Mouse (Mus musculus): ENCODE measurements around the gene Iffo1.

Iffo1 gene

DNA sequence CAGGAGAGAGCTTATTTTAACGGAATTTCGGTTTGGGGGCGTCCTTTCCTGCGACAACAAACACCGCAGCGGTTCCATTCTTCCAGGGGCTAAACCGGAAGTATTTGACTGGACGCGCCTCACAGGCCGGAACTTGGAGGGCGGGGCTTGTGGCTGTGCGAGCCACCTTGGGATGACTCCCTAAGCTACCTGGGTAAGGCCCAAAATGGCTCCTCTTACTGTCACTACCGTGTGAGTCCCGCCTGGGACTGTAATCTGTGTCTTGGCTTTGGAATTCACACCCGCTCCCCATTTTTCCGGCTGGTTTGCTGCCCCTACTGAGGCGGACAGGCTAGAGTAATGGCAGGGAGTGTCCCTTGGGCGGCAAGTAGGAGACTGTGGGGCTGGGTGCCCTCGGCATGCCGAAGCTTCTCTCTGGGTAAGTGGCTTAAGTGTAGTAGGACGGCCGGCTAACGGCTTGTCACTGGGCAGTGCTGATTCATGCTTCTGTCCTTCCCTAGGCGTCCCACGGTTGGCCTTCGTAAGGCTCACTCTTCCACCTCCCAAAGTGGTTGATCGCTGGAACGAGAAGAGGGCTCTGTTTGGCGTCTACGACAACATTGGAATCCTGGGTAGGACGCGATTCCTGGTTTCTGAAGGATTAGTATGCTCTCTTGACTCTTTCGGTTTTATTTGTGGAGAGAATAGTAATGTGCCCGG lies 47.1 kb downstream of the Iffo1 start:
- DNase-seq (ENCODE audit: extremely low read depth, low read depth), result peak; percentile 86

DNA sequence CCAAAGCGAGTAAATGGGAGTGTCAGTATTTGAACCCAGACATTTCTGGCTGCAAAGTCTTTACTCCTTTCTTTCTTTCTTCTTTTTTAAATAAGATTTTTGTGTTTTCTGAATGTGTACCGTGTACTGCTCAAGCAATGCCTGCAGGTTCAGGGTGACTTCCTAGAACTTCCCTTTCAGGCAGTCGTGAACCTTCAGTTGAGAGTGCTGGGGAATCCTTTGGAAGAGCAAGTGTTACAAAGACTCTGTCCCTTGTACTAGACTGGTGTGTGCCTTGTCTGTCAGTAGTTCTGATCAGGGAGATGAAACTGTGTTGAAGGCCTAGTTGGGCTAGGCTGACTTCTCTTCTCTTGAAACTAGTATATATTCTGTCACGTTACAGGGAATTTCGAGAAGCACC lies 47.8 kb downstream of the Iffo1 start:
- peak; percentile 38 for DNase-seq (ENCODE audit: extremely low read depth, low read depth)

DNA sequence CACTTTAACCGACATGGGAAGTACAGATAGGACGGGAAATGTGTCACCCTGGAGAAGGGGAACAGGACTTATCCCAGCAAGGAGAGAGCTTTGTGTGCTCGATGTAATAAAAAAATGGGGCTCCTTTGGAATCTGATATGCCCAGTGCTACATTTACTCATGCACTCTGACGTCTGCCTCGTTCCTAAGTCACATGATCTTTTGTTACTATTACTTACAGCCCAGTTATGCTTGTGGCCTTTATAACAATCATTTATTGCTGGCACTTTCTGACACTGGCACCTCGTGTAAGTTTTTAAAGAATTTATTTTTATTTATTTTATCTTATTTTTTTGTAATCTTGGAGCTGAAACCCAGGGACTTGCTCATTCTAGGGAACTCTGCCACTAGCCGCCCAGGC lies 48.3 kb downstream of the Iffo1 start:
- peak; percentile 53 for DNase-seq (ENCODE audit: extremely low read depth, low read depth)

GRCm38 (mm10) chr6:125195541-125196075 lies 50.6 kb downstream of the Iffo1 start:
- DNase-seq (ENCODE audit: extremely low read depth, low read depth), result no peak

DNA sequence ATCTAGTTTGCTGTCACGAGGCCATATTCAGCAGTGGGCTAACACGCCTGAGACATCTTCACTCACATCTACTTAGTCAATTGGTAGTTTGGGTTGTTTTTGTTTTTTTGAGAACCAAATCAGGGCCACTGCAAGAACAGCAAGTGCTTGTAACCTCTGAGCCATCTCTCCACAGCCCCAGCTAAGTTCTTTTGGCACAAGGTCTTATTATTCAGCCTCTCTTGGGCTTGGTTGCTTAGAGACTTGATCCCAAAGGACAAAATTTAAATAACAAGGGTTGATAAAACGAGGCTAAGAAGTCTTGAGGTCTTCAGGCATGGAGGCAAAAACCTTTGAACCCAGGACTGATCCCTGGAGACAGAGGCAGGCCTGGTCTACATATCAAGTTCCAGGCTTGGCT lies 51.3 kb downstream of the Iffo1 start:
- DNase-seq (ENCODE audit: extremely low read depth, low read depth), result no peak

- DNase-seq (ENCODE audit: extremely low read depth, low read depth), result no peak
These were observed 52.1 kb downstream of the Iffo1 start for GRCm38 (mm10) chr6:125197166-125197565.

DNA sequence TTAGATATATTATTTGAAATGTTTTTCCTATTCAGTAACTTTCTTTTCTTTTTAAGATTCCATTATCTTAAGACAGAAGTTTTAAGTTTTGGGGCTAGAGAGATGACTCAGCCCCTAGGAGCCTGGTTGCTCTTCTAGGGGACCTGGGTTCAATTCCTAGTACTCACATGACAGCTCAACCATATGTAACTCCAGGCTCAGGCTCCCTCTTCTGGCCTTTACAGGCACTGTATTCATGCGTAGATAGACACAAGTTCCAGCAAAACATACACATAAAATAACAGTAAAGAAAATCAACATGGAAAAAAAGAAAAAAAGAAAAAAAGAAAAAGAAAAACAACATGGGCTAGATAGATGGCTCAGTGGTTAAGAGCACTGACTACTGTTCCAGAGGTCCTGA lies 65.4 kb downstream of the Iffo1 start:
- no peak for DNase-seq (ENCODE audit: extremely low read depth, low read depth)
